Mouse (Mus musculus) ES-E14 (cell line): ENCODE measurements around the gene Plin4.

Experiments
- CHD2 ChIP-seq: IDR thresholded peaks from 2 replicates; pipeline ENCODE4 v1.6.1; 2014; ENCODE audit warnings: mild to moderate bottlenecking, low read depth, low read length, inconsistent platforms
- ZC3H11A ChIP-seq: IDR thresholded peaks from 2 replicates; pipeline ENCODE4 v1.6.1; 2012; ENCODE audit warnings: low read depth, mild to moderate bottlenecking, inconsistent platforms, low read length, borderline replicate concordance

DNA sequence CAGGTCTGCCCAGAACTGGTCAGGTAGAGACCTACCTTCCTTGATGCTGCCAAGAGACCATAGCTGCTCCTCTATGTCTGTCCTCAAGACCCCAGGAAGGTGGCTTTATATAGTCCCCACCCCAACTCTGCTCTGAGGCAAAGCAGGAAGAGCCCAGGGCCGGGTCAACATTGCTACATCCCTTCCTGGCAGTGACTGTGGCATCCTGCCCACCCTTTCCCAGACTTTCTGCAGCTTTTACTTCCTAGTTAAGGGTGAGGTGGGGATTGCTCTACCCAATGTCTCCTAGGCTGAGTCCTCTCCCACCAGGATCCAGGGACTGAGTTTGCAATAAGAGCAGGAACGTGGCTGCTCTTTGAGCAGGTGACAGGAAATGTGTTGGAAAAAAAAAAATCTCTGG is 12.2 kb upstream of the Plin4 start, which contains the start of gene Lrg1:
- TF ChIP-seq CHD2 (no peak), ZC3H11A (no peak)
